Mouse (Mus musculus) neural tube, embryonic 10.5 days (tissue): ENCODE results near the gene Cmpk2.
"Not testable (repeated sequence)": the region's sequence is repeated elsewhere in the genome, so short reads cannot be mapped to it uniquely, and the experiment has no call there.

Source experiments
- DNase-seq: peaks from one replicate; pipeline ENCODE4 v3.0.0-alpha.2; 2017; ENCODE audit warnings: low spot score; ENCODE audit errors: extremely low spot score

Cmpk2 gene

GRCm38 (mm10) chr12:26478196-26479004, 9.4 kb downstream of the Cmpk2 start:
- no peak for DNase-seq

DNA sequence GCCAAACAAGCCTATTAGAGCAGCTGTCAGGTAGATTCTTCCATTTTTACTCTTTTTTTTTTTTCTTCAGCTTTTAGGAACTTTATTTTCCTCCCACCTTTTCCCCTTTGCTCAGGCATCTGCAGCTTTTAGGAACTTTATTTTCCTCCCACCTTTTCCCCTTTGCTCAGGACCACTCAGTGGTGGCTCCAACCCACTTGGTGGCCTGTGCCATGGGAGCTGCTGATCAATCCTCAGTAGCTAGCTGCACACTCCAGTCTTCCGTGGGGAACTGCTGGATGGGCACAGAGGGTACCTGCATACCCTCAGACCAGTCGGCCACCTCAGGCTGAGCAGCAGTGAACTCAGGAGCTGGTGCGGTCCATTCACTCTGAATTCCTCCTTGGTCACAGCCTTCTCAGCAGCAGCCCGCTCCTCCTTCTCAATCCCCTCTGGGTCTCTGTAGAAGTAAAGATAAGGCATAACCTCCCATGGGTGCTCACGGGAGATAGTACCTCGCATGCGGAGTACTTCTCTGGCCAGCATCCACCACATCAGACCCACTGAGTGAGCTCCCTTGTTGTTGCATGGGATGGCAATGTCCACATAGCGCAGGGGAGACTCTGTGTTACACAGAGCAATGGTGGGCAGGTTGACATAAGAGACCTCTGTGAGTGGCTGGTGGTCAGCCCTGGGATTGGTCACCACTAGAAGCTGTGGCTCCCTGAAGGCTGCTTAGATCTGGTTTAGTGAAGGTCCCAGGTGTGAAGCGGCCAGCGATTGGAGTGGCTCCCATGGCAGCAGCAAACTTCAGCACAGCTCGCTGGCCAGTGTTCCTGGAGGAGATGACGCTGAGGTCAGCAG, 17.0 kb downstream of the Cmpk2 start:
- not testable (repeated sequence) for DNase-seq

- DNase-seq = peak; percentile 20
Measured at GRCm38 (mm10) chr12:26487874-26488616, 19.0 kb downstream of the Cmpk2 start.

DNA sequence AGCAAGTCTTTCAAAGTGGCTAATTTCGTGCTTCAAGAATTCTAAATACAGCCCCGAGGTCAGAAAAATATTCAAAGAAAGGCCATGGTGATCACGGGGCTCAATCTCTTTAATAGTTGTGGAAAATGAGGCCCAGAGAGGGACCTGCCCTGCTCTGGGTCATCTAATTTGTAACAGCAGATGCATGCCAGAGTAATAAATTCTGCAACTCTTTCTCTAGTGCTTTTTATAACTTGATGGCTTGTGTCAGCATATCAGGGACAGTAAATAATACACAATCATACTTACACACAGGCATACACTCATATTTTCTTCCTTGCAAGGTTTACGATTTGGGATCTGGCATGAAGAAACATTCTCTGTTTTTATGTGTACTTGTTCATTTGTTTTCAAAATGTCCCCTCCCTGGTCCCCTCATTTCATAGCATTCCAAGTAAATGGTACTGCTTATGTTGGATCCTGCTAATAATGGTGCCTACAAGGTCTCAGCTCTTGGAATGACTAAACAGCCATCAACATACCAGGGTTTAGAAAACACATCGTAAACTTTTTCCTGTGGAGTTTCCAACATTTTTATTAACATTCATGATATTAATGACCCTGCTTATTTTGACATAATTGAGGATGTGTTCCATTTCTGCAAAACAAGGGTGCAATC, 19.7 kb downstream of the Cmpk2 start:
- DNase-seq = no peak

GRCm38 (mm10) chr12:26489942-26490341, 20.9 kb downstream of the Cmpk2 start:
- DNase-seq = no peak

DNA sequence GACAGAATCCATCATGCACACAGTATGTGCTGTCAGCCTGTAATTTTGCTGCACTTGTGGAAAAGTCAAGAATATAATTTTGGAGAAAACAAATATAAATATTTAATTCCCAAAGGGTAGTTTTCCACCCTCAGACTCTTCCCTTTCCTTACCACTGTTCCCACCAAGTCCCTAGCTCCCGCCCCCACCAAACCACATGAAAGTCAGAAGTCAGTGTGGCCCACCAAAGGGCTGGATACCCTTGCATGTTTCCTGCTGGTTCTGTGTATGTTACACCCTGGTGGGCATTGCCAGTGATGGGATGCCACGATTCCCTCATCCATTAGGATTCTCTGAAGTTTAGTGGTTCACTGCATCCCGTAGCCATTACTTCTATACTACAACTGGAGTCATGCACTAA, 32.0 kb downstream of the Cmpk2 start:
- no peak for DNase-seq

DNA sequence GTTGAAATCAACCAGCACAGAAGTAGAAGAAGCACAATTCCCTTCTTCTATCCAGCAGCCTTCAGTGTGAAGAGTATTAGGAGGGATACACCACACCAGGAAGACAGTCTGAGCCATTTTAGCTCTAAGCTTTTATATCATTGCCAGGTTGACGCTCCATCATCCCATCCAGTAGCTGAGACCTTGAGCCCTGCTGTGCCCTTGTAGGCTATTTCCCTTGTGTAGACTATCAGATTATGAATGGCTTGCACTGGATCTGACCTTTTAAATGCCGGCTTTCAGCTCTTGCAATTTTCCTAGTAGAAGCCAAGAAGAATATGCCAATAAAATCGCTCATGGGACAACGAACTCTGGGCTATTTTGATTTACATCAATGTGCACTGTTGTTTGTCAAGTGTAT, 42.0 kb downstream of the Cmpk2 start:
- DNase-seq = no peak

- no peak for DNase-seq
Measured at GRCm38 (mm10) chr12:26518206-26518605, 49.2 kb downstream of the Cmpk2 start.

DNA sequence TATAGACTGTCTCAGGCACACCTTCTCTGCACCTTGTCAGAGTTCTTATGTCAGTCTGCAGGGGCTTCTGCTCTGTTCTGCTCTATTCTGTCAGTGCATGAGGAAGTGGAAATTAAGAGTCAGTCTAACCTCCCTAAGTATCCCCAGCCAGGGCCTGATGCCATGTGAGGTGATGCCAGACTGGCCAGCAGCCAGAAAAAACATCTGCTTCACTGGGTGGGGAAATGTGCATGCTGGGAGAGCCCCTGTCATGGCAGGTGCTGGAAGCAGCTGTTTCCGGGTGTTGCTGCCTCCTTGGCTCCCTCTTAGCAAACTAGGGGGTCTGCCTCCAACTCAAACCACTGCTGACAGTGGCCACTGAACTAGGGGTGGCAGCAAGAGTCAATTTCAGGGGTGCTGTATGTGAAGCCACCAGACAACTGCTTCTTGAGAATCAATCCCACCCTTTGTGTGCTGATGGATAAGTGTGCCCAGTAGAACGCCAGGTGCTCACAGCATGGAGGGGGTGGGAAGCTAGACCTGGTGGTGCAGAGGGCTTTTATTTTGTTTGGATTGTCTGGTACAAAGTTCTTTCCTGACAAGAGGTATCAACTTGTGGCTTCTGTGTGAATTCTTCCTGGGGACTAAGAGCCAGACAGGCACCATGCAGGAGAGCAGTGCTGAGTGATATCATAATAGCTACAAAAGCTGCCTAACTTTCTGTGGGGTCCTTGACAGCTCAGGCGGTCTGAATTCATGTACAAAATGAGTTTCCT, 56.1 kb downstream of the Cmpk2 start:
- no peak for DNase-seq

DNA sequence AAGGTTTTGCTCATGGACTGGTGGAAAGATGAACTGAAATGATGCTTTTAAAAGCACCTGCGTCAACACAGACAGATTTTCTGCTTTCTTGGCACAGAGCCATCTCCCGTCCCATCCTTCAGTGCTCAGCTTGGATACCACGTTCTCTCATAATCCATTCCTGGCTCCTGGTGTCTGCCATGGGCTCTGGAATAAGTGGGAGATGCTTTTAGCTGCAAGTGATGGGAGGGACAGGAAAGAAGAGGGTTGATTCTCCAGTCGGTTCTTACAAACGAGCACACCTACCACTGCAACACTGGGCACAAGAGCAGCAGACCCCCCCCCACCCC, 56.7 kb downstream of the Cmpk2 start:
- no peak for DNase-seq
